Mouse (Mus musculus): ENCODE data around the gene Map2k2. TPM values are rescaled to one million over a fixed set of nuclear protein-coding genes. Genes with fewer than 3 reads are reported as not detected.

Map2k2 gene
- 179 and 186 TPM in 2 replicates for polyA plus RNA-seq (2012; rRNA removed)

GRCm38 (mm10) chr10:81105565-81106112, at the start of gene Map2k2:
Gene Map2k2 (plus strand): TSS chr10:81105915.

DNA sequence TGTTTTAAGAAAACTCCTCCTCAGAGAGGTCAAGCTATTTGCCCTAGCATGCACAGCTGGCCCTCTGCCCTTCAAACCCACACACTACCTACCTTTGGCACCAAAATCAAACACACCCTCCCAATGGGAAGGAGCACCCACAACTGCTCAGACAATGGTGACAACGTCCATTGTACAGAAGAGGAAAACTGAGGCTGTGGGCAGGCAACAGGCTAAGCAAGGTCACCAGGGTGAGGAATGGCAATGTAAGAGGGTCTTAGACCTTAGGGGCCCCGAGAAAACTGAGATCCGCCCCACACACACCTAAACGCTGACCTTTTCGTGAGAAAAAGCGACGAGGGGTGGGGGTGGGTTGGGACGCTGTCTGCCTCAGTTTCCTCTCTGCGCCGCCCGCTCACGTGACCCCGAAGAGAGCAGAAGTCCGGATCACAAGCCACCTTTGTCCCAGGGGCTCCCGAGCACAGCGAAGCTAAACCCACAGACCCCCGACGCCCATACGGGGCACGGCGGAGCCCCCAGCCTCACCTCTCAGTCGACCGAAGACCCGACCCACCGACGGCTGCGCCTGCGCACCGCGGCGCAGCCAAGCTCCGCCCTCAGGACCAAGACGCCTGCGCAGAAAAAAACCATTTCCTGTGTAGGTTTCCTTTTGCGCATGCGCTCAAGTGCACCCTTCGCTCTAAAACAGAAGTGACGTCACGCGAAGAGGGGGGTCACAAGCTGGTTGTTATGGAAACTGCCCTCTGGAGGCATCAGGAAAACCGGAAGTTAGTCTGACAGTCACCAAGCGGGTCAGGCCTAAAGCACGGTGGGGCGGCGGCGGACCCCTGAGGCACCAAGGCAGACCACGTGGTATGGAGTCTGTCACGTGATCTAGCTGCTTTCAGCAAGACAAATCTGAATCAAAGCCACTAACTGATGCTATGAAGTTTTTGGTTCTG, 45.8 kb upstream of the Map2k2 start, which contains the start of gene Sgta:
TSS of gene Sgta (minus strand) at position 579 of the 941 bp plus-strand sequence.

DNA sequence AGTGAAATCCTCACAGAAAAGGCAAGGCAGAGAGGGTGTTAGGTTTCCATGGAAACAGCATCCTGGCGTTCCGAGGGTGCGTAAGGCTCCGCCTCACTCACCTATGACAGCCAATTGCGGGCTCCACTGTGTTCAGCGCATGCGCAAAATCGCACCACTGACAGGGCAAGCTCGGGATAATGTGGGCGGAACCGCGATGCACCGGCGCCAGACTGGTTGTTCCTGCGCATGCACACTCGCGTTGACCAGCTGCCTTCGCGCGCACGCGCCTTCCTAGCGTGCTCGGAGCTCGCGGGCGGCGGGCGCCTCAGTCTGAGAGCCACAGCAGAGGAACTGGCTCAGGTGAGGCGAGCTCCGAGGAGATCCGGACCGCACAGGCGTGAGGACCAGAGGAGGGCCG, 35.9 kb upstream of the Map2k2 start, which contains the start of gene Thop1:
TSS of gene Thop1 (plus strand) at position 200 of the 400 bp plus-strand sequence.

DNA sequence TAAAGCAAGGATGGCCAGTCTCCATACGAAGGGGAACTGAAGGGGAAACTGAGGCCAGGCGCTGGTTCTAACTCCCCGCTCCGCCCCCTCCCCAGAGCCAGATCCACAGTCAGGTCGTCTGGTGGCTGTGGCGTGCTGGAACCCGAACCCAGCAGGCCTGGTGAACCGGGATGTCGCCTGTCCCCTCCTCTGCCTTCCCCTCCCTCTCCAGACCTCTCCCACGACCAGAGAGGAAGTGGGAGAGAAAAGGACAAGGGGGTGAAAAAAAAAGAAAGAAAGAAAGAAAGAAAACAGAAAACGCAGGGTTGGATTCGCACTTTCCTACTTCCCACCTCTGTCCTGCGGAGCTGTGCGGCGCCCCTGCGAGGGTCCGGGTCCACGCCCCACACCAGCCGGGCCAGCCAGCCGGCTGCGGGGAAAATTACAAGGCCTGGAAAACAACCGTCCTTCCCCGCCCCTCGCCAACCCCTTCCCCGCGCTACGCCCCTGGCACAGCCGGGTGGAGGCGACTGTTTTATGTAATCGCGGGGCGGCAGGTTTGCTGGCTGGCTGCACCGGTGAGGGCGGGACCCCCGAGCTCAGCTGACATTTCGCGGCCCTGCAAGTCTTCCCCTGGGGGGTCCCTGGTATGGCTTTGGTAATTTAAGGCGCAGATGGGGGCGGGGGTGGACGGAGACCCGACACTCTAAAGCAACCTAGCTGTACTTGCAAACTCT, 29.4 kb downstream of the Map2k2 start, which contains the start of gene Zbtb7a:
TSS of gene Zbtb7a (plus strand) at position 255 of the 716 bp plus-strand sequence.

DNA sequence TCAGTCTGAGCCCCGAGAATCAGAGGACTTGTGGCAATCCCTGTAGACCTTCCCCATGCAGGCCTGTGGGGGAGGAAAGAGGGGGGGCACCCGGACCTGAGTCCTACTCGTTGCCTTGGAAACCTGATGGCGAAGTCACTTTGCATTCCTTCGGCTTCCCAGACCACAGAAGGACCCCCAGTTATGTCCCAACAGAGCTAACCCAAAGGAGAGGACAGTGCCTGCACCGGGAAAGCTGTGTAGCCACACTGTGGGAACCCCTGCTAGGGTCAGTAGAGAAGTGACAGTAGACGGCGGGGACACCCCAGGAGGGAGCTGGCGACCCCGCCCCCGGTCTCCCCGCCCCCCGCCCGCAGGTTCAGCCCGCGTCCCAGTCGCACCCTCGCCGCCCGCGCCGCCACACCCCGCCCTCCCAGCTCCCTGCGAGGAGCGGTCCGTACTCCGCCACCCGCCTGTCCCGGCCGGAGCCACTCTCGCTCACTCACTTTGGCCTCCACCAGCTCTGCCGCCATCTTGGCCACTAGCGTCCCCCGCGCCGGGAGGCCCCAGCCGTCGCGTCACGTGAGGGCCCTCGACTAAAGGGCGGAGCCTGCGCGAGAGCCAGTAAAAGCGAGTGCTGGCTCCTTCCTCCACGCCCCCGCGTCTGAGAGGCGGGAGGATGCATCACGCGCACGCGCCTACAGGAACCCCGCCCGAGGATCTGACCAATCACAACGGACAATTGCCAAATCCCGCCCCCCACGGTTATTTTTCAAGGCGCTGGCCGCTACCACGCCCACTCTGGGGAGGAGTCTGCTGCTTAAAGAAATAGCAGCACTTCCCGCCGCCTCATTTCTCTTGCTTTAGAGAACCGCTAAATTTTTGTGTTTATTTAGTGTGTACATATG, 61.7 kb downstream of the Map2k2 start, which contains the start of gene Pias4:
TSS of gene Pias4 (minus strand) at position 724 of the 887 bp plus-strand sequence.

DNA sequence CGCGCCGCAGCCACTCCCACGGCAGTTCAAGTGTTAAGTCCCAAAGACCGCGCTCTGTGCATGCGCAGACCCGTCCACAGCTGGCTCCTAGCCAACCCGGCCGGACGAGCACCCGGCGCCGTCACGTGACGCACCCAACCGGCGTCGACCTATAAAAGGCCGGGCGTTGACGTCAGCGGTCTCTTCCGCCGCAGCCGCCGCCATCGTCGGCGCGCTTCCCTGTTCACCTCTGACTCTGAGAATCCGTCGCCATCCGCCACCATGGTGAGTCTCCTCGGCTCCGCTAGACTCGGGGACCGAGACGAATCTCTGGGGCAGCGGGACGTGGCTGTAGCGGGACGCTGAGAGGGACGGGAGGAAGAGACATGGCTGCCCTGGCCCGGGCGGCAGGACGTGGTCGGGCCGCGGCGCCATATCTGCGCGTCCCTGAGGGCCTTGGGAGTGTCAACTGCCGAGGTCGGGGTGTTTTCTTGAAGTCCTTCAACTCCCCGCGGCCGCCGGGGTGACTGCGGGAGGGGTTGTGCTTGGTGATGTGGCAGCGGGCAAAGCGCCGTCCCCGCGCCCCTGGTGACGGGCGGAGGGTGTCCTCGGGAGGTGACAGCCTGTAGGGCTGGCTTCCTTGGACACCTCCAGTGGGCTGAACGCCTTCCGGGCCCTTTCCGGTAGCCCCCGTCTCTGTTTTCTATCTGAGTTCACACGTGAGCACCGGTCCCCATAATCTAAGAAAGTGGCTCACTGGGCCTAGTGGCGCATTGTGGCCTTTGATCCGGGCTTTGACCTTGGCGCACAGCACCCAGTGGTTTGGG, 71.0 kb downstream of the Map2k2 start, which contains the start of gene Eef2:
TSS of gene Eef2 (plus strand) at position 166 of the 806 bp plus-strand sequence.

GRCm38 (mm10) chr10:81182336-81183333, 76.9 kb downstream of the Map2k2 start, which contains the start of gene Dapk3:
Gene Dapk3 (plus strand): TSS chr10:81183005.

Other genes with a start within 250 kb of the Map2k2 start
- gene Tmprss9, start 234.1 kb upstream of the Map2k2 start, polyA plus RNA-seq (2012; rRNA removed), result 0.18 and 0.24 TPM in 2 replicates
- gene Timm13, start 204.9 kb upstream of the Map2k2 start, polyA plus RNA-seq (2012; rRNA removed), result 220 and 228 TPM in 2 replicates
- gene Lmnb2, start 187.7 kb upstream of the Map2k2 start, polyA plus RNA-seq (2012; rRNA removed), result 67.4 and 72.6 TPM in 2 replicates
- 11.8 and 18.5 TPM in 2 replicates for gene Gadd45b, start 175.8 kb upstream of the Map2k2 start, polyA plus RNA-seq (2012; rRNA removed)
- gene Gng7, start 91.0 kb upstream of the Map2k2 start, polyA plus RNA-seq (2012; rRNA removed), result 10.9 and 12.3 TPM in 2 replicates
- 37.6 and 39.8 TPM in 2 replicates for gene Diras1, start 80.3 kb upstream of the Map2k2 start, polyA plus RNA-seq (2012; rRNA removed)
- 53.7 and 54.5 TPM in 2 replicates for gene Slc39a3, start 68.5 kb upstream of the Map2k2 start, polyA plus RNA-seq (2012; rRNA removed)
- gene Sgta, start 45.7 kb upstream of the Map2k2 start, polyA plus RNA-seq (2012; rRNA removed), result 278 and 296 TPM in 2 replicates
- gene Thop1, start 35.9 kb upstream of the Map2k2 start, polyA plus RNA-seq (2012; rRNA removed), result 68.1 and 69.3 TPM in 2 replicates
- 0.23 and 0.35 TPM in 2 replicates for gene Creb3l3, start 7.0 kb upstream of the Map2k2 start, polyA plus RNA-seq (2012; rRNA removed)
- 10.6 and 12.4 TPM in 2 replicates for gene Zbtb7a, start 29.3 kb downstream of the Map2k2 start, polyA plus RNA-seq (2012; rRNA removed)
- gene Pias4, start 62.0 kb downstream of the Map2k2 start, polyA plus RNA-seq (2012; rRNA removed), result 41.9 and 42.9 TPM in 2 replicates
- gene Eef2, start 70.7 kb downstream of the Map2k2 start, polyA plus RNA-seq (2012; rRNA removed), result 1,386 and 1,461 TPM in 2 replicates
- 78.9 and 87.7 TPM in 2 replicates for gene Dapk3, start 77.1 kb downstream of the Map2k2 start, polyA plus RNA-seq (2012; rRNA removed)
- gene 4930442H23Rik, start 77.9 kb downstream of the Map2k2 start, polyA plus RNA-seq (2012; rRNA removed), result not detected in 2 replicates
- 0.14 and 0.18 TPM in 2 replicates for gene Nmrk2, start 96.1 kb downstream of the Map2k2 start, polyA plus RNA-seq (2012; rRNA removed)
- 103 and 115 TPM in 2 replicates for gene Atcay, start 124.9 kb downstream of the Map2k2 start, polyA plus RNA-seq (2012; rRNA removed)
- 56.2 and 61.9 TPM in 2 replicates for gene Zfr2, start 127.2 kb downstream of the Map2k2 start, polyA plus RNA-seq (2012; rRNA removed)
- gene Matk, start 147.0 kb downstream of the Map2k2 start, polyA plus RNA-seq (2012; rRNA removed), result 27.4 and 30.6 TPM in 2 replicates
- 88.3 and 93.2 TPM in 2 replicates for gene Mrpl54, start 161.0 kb downstream of the Map2k2 start, polyA plus RNA-seq (2012; rRNA removed)
- gene Apba3, start 161.0 kb downstream of the Map2k2 start, polyA plus RNA-seq (2012; rRNA removed), result 42.9 and 51.3 TPM in 2 replicates
- 4.5 and 4.8 TPM in 2 replicates for gene Tjp3, start 185.7 kb downstream of the Map2k2 start, polyA plus RNA-seq (2012; rRNA removed)
- gene Pip5k1c, start 187.0 kb downstream of the Map2k2 start, polyA plus RNA-seq (2012; rRNA removed), result 190 and 197 TPM in 2 replicates
- gene Cactin, start 215.2 kb downstream of the Map2k2 start, polyA plus RNA-seq (2012; rRNA removed), result 43.9 and 45.0 TPM in 2 replicates
- 3.5 and 4.3 TPM in 2 replicates for gene Tbxa2r, start 222.8 kb downstream of the Map2k2 start, polyA plus RNA-seq (2012; rRNA removed)
- gene Gipc3, start 237.4 kb downstream of the Map2k2 start, polyA plus RNA-seq (2012; rRNA removed), result 0.04 and 0.13 TPM in 2 replicates
- 68.8 and 75.6 TPM in 2 replicates for gene Hmg20b, start 244.6 kb downstream of the Map2k2 start, polyA plus RNA-seq (2012; rRNA removed)

Measured in central nervous system, embryonic 14 days (tissue).